Mouse (Mus musculus): ENCODE measurements around the gene Gm5415. TPM values are rescaled to one million over a fixed set of nuclear protein-coding genes. Genes with fewer than 3 reads are reported as not detected.
"Not testable (repeated sequence)": the region's sequence is repeated elsewhere in the genome, so short reads cannot be mapped to it uniquely, and the experiment has no call there.

The Gm5415 gene
- polyA plus RNA-seq (2016; fragmentation: Nextera tagmentation; extraction: Ambion mirVana), result 0.05 and 0.07 TPM in 2 replicates

DNA sequence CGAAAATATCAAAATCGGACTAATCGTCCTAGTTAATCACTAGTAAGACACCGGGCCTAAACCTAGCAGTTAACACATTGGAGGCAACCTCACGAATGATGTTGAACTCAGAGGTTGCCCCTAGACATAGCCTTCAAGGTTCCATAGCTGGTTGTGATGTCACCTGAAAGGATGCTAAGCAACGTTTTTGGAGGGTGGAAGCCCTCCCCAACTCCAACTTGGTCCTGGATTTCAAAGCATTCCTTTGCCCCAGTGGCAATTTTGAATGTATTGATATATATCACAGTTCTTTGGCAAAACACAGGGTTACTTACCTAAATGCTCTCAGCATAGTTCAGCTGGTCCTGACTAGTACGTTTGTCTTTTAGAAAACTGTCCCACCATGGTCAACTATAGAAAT is at the start of gene Gm5415:
TSS of gene Gm5415 (minus strand) at position 101 of the 400 bp plus-strand sequence.
- H3K9me3 ChIP-seq, result not testable (repeated sequence)

GRCm38 (mm10) chr1:32568901-32569300 is 21.8 kb upstream of the Gm5415 start:
- Histone ChIP-seq H3K4me1 (no peaks in the 10 kb centered on the region), H3K27ac (no peak overlapping the region), H3K27me3 (ENCODE audit: poor library complexity, severe bottlenecking) (no peaks in the 10 kb centered on the region), H3K36me3 (replicated peaks) (no peaks in the 10 kb centered on the region), H3K9me3 (no peaks in the 10 kb centered on the region), H3K4me3 (no peak overlapping the region)
- no peak for DNase-seq (ENCODE audit: extremely low spot score, low spot score)
- 95% methylated on average over 2 of the region's 2 CpGs for WGBS

More for the DNA sequence above, at the start of gene Gm5415:
- H3K27me3 ChIP-seq (ENCODE audit: poor library complexity, severe bottlenecking); H3K36me3 ChIP-seq (replicated peaks); H3K27ac ChIP-seq; H3K4me1 ChIP-seq; H3K4me3 ChIP-seq; DNase-seq (ENCODE audit: extremely low spot score, low spot score): not testable (repeated sequence)
- WGBS, result 89% methylated on average over 3 of the region's 7 CpGs

GRCm38 (mm10) chr1:32553925-32554324 is 6.8 kb upstream of the Gm5415 start:
- Histone ChIP-seq H3K36me3 (replicated peaks) (no peaks in the 10 kb centered on the region), H3K9me3 (no peaks in the 10 kb centered on the region), H3K27ac (no peak overlapping the region), H3K4me1 (no peaks in the 10 kb centered on the region), H3K27me3 (ENCODE audit: poor library complexity, severe bottlenecking) (no peaks in the 10 kb centered on the region), H3K4me3 (no peak overlapping the region)
- 69% methylated on average over 4 of the region's 4 CpGs for WGBS
- DNase-seq (ENCODE audit: extremely low spot score, low spot score), result no peak

- whole genome bisulfite sequencing, result 90% methylated on average over 3 of the region's 3 CpGs
- no peak for DNase-seq (ENCODE audit: extremely low spot score, low spot score)
- Histone ChIP-seq H3K4me3 (no peak overlapping the region), H3K27ac (no peak overlapping the region), H3K27me3 (ENCODE audit: poor library complexity, severe bottlenecking) (no peaks in the 10 kb centered on the region), H3K4me1 (no peaks in the 10 kb centered on the region), H3K9me3 (no peaks in the 10 kb centered on the region), H3K36me3 (replicated peaks) (no peaks in the 10 kb centered on the region)
These were observed 6.4 kb upstream of the Gm5415 start for GRCm38 (mm10) chr1:32553459-32553858.

- H3K27ac ChIP-seq, result no peak overlapping the region
- H3K4me3 ChIP-seq, result no peak overlapping the region
- H3K4me1 ChIP-seq, result no peaks in the 10 kb centered on the region
- H3K27me3 ChIP-seq (ENCODE audit: poor library complexity, severe bottlenecking), result no peaks in the 10 kb centered on the region
- no peaks in the 10 kb centered on the region for H3K9me3 ChIP-seq
- H3K36me3 ChIP-seq (replicated peaks), result no peaks in the 10 kb centered on the region
- 92% methylated on average over 6 of the region's 6 CpGs for WGBS
- DNase-seq (ENCODE audit: extremely low spot score, low spot score), result no peak
These were observed 43.7 kb downstream of the Gm5415 start for GRCm38 (mm10) chr1:32503381-32503780.
